Mouse (Mus musculus): Measurements from ENCODE around the gene Lgr4.

GRCm38 (mm10) chr2:109985560-109985959 lies 68.1 kb downstream of the Lgr4 start:
- TF ChIP-seq POLR2A (IDR thresholded peaks at IDR 0.05; ENCODE audit: insufficient read length, low read depth) (no peak), MYOD1 (IDR thresholded peaks at IDR 0.05; ENCODE audit: control insufficient read depth in 1 of 3, insufficient read length in 2 of 3, low read depth in 2 of 3) (no peak), MAX (IDR thresholded peaks at IDR 0.05; ENCODE audit: low read depth) (no peak), E2F4 (IDR thresholded peaks at IDR 0.05; ENCODE audit: insufficient read depth) (no peak), POLR2AphosphoS2 (IDR thresholded peaks at IDR 0.05; ENCODE audit: insufficient read length, low read depth) (no peak), SRF (IDR thresholded peaks at IDR 0.05; ENCODE audit: control insufficient read depth, insufficient read length, low read depth) (no peak), USF1 (IDR thresholded peaks at IDR 0.05; ENCODE audit: low read depth) (no peak), CEBPB (IDR thresholded peaks at IDR 0.05; ENCODE audit: insufficient read depth, poor library complexity, severe bottlenecking) (no peak), TCF12 (IDR thresholded peaks at IDR 0.05; ENCODE audit: insufficient read depth, poor library complexity, severe bottlenecking) (no peak), TCF3 (IDR thresholded peaks at IDR 0.05; ENCODE audit: insufficient read length, low read depth) (no peak), MYOG (IDR thresholded peaks at IDR 0.05; ENCODE audit: control insufficient read depth in 1 of 3, insufficient read depth in 1 of 3, insufficient read length in 2 of 3, low read depth in 2 of 3) (no peak)
